In genomic region chr4:66170787-66171186, GRCm38 (mm10) we compare ENCODE assay signal across 21 mouse cellular contexts.
DNase-seq lines count a peak whose midpoint lies in the region; ATAC-seq and TF ChIP-seq lines count a peak whose summit lies in the region.
"Had no signal": no experiment of that assay in that cellular context is flagged by ENCODE, and none has a peak within 500 bp of the region (broad histone marks: within the 10 kb centered on the region; RNA-seq: fewer than 3 reads in every experiment).

No protein-coding gene starts in this region.

- TF ChIP-seq CTCF in lung, postnatal 0 days (IDR thresholded peaks at IDR 0.05), result no peak
- no peak for TF ChIP-seq CTCF in lung, adult 2 months (IDR thresholded peaks at IDR 0.05; ENCODE audit: insufficient read depth, low read length)
- TF ChIP-seq CTCF in olfactory bulb, adult 2 months (IDR thresholded peaks at IDR 0.05; ENCODE audit: insufficient read depth, low read depth, low read length), result no peak
- no peak for TF ChIP-seq CTCF in layer of hippocampus, adult 2 months (conservative IDR thresholded peaks at IDR 0.05)

- no peaks in the 10 kb centered on the region for H3K9me3 ChIP-seq in lung, postnatal 0 days (ENCODE audit: low read length)
- H3K9me3 ChIP-seq: forebrain, embryonic 10.5 days; forebrain, embryonic 13.5 days; heart, embryonic 10.5 days; heart, embryonic 13.5 days had no signal

- no peak overlapping the region for H3K4me3 ChIP-seq in lung, postnatal 0 days (ENCODE audit: low read depth, low read length)
- no peak overlapping the region for H3K4me3 ChIP-seq in lung, adult 2 months (replicated peaks; ENCODE audit: extremely low read depth, low read depth, low read length)
- no peak overlapping the region for H3K4me3 ChIP-seq in olfactory bulb, adult 2 months (ENCODE audit: insufficient read depth, low read depth, low read length)
- H3K4me3 ChIP-seq in layer of hippocampus, adult 2 months, result no peak overlapping the region
- H3K4me3 ChIP-seq: forebrain, embryonic 10.5 days; forebrain, embryonic 13.5 days; heart, adult 2 months; heart, embryonic 10.5 days; heart, embryonic 13.5 days had no signal

- WGBS in lung, postnatal 0 days, result 88% methylated on average over 3 of the region's 3 CpGs
- WGBS in lung, adult 2 months, result 70% methylated on average over 3 of the region's 3 CpGs
- WGBS in olfactory bulb, adult 2 months, result 58% methylated on average over 3 of the region's 3 CpGs

- H3K9ac ChIP-seq in lung, postnatal 0 days (replicated peaks; ENCODE audit: low read depth), result no peak overlapping the region
- H3K9ac ChIP-seq: forebrain, embryonic 13.5 days; heart, embryonic 13.5 days; hindbrain, embryonic 14.5 days had no signal

- no peaks in the 10 kb centered on the region for H3K36me3 ChIP-seq in lung, postnatal 0 days (ENCODE audit: insufficient read depth, low read length)
- H3K36me3 ChIP-seq: forebrain, embryonic 10.5 days; heart, embryonic 10.5 days; heart, embryonic 13.5 days had no signal

- H3K4me1 ChIP-seq in lung, postnatal 0 days (ENCODE audit: insufficient read depth, low read depth, low read length), result no peaks in the 10 kb centered on the region
- no peaks in the 10 kb centered on the region for H3K4me1 ChIP-seq in lung, adult 2 months (ENCODE audit: control insufficient read depth, insufficient read depth, low read length)
- peaks cover 7% of the 10 kb centered on the region for H3K4me1 ChIP-seq in olfactory bulb, adult 2 months (ENCODE audit: control insufficient read depth, insufficient read depth, low read length)
- H3K4me1 ChIP-seq: forebrain, embryonic 13.5 days had no signal

- peak; percentile 13 for DNase-seq in lung, postnatal 0 days (ENCODE audit: low spot score)
- DNase-seq in lung, adult 2 months, result no peak
- DNase-seq in brain, adult 2 months (ENCODE audit: low read depth, low spot score), result peak; percentile 52
- no peak for DNase-seq in kidney, adult 11 months
- DNase-seq in layer of hippocampus, adult 2 months (ENCODE audit: low spot score in 2 of 2), result no peak
- DNase-seq: adrenal gland, postnatal 10 days; cerebellum, adult 11-12 months; cerebellum, adult 8-10 months; cerebellum, postnatal 36 days had no signal

- H3K4me2 ChIP-seq in lung, postnatal 0 days (replicated peaks; ENCODE audit: low read depth, low read length), result no peak overlapping the region
- H3K4me2 ChIP-seq: forebrain, embryonic 13.5 days; heart, embryonic 13.5 days; hindbrain, embryonic 14.5 days had no signal

- no peak for TF ChIP-seq POLR2A in lung, adult 2 months (IDR thresholded peaks at IDR 0.05; ENCODE audit: borderline replicate concordance, extremely low read depth, low read depth, low read length)
- no peak for TF ChIP-seq POLR2A in olfactory bulb, adult 2 months (IDR thresholded peaks at IDR 0.05; ENCODE audit: insufficient read depth, low read depth, low read length)

- no peaks in the 10 kb centered on the region for H3K27me3 ChIP-seq in lung, postnatal 0 days (replicated peaks; ENCODE audit: insufficient read depth, low read length)
- H3K27me3 ChIP-seq: forebrain, embryonic 13.5 days had no signal

- no peak overlapping the region for H3K27ac ChIP-seq in lung, postnatal 0 days (ENCODE audit: low read length)
- H3K27ac ChIP-seq in olfactory bulb, adult 2 months (ENCODE audit: insufficient read depth, low read depth, low read length), result 0 out of 2 replicates have a peak overlapping the region, but pooled peaks have one; percentile 0
- no peak overlapping the region for H3K27ac ChIP-seq in layer of hippocampus, adult 2 months
- H3K27ac ChIP-seq: forebrain, embryonic 10.5 days; forebrain, embryonic 13.5 days; heart, adult 2 months; heart, embryonic 10.5 days; heart, embryonic 13.5 days; hindbrain, embryonic 14.5 days; hindbrain, postnatal 0 days had no signal

- no peak for ATAC-seq in lung, postnatal 0 days
- ATAC-seq in granulocyte monocyte progenitor cell, adult 5-6 weeks (replicated peaks; ENCODE audit: poor library complexity, severe bottlenecking), result peak; percentile 66
- ATAC-seq: activated CD4-positive, CD25-positive, alpha-beta regulatory T cell, adult 4 months; CD4-positive, CD25-positive, alpha-beta regulatory T cell, adult 4 months; inflammation-experienced regulatory T-cells, adult 6 months had no signal

- TF ChIP-seq EP300 in lung, postnatal 0 days (IDR thresholded peaks at IDR 0.05), result no peak

Comparison
In these comparisons a context has a peak if more than half of its experiments do, and no peak if none do; other contexts are left out.
1. DNase-seq: peak in lung, postnatal 0 days (single experiment) and brain, adult 2 months (single experiment); none in lung, adult 2 months (single experiment), kidney, adult 11 months (single experiment) and layer of hippocampus, adult 2 months (0 of 2).